Mouse (Mus musculus): Measurements from ENCODE around the gene Zfp85. TPM values are rescaled to one million over a fixed set of nuclear protein-coding genes. Genes with fewer than 3 reads are reported as not detected.
"Not testable (repeated sequence)": the region's sequence is repeated elsewhere in the genome, so short reads cannot be mapped to it uniquely, and the experiment has no call there.

Zfp85 gene
- total RNA-seq (2021) = 1 to 10 TPM; 1.4 to 1.9 TPM
- long read RNA-seq, experiment 1 = 0 reads
- long read RNA-seq, experiment 2, partial matches to known transcripts = 0 of 1 reads
- long read RNA-seq, experiment 2, other reads (novel, unspliced or antisense) = 1 of 1 reads

DNA sequence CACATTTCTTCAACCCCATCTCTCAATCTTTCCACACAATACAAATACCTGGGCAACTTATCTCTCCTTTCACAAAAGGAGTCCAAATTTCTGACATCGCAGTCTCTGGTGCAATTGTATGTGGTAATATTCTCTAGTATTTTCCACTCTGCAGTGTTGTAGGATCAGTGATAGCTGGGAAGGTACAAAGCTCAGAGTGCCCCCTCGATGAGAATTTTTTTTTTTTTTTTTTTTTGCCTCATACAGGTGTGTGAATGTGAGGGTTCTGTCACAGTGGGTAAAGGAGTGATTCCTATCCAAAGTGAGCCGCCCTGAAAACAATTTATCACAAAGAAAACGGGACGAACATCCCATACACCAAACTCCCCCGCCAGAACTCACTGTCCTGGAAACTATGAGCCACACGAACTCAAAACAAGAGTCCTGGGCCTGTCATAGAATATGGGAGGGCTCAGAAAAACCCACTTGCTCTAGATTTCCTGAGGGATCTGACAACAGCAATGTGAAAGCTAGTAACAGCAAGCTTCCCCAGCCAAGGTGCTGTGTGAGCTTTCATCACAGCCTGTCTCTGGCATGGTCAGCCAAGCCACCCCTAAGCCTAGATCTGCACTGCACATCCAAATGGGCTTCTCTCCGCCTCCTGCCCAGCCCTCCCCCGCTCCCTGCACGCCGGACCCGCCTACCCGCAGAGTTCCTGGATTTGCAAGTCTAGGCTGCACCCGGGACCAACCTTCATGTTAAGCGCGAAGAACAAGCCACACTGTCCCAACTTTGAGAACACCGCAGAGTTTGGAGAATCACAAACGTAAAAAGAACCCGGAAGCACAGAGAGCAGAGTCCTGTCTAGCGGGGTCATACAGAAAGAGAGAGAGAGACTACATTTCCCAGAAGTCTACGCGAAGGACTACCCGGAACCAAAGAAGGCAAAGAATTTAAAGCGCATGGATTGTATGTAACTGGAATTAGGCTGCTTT, at the start of gene Zfp85:
TSS of gene Zfp85 (minus strand) at position 896 of the 974 bp plus-strand sequence.
- intact Hi-C loops (cut with DNase I; ENCODE audit: low total_unique reads) = no loop called here
- DNase-seq = peak; percentile 66

GRCm38 (mm10) chr13:67799151-67799550, 44.1 kb upstream of the Zfp85 start:
- intact Hi-C loops (cut with DNase I; ENCODE audit: low total_unique reads); DNase-seq: not testable (repeated sequence)

DNA sequence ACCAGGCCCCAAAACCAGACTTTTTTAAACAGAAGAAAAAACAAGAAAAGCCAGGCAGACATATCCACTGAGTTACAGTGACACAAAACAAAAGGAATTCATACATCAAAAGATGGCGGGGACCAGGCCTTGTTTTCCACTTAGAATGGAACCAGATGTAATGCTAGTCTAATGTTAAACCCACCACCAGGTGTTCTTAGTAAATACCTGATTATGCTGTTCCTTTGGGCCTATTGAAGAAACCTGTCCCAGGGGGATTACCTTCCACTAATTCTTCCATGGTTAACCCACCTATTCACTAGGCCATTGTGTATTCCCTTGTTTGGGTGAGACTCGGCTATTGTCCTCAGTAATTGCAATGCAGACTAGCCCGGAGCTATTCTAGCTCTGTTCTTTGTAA, 43.6 kb upstream of the Zfp85 start:
- intact Hi-C loops (cut with DNase I; ENCODE audit: low total_unique reads) = no loop called here
- no peak for DNase-seq

- intact Hi-C loops (cut with DNase I; ENCODE audit: low total_unique reads) = no loop called here
- DNase-seq = no peak
These were observed 37.0 kb upstream of the Zfp85 start for GRCm38 (mm10) chr13:67791921-67792455.

GRCm38 (mm10) chr13:67779265-67780221, 24.5 kb upstream of the Zfp85 start, which contains the start of gene Zfp493:
Gene Zfp493, plus strand, starts transcription at chr13:67779693.
- DNase-seq = peak; percentile 70
- intact Hi-C loops (cut with DNase I; ENCODE audit: low total_unique reads) = no loop called here

DNA sequence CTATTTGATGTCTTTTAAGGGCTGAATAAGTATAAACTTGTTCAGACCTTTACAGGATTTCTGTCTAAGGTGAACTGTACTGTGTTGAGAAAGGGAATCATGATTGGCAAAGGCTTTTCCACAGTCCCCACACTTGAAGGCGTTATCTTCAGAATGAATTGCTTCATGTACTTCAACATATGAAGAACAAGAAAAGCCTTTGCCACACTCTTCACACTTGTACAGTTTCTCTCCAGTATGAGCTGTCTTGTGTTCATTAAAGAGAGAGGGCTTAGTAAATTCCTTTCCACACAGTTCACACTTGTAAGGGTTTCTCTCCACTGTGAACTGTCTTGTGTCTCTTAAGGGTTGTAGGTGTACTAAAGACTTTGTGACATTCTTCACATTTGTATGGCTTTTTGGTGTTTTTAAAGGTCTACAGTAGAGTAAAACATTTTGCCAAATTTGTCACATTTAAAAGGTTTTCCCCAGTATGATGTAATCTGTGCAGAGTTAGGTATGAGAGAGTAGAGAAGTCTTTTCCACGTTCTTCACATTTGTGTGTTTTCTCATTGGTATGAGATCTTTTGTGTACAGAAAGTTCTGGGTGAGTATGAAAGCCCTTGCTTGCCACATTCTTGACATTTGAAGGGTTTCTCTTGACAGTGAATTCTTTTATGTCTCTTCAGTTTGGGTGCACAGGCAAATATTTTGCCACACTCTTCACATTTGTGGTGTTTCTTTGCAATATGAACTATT, 8.2 kb upstream of the Zfp85 start:
- DNase-seq = no peak
- intact Hi-C loops (cut with DNase I; ENCODE audit: low total_unique reads) = no loop called here

DNA sequence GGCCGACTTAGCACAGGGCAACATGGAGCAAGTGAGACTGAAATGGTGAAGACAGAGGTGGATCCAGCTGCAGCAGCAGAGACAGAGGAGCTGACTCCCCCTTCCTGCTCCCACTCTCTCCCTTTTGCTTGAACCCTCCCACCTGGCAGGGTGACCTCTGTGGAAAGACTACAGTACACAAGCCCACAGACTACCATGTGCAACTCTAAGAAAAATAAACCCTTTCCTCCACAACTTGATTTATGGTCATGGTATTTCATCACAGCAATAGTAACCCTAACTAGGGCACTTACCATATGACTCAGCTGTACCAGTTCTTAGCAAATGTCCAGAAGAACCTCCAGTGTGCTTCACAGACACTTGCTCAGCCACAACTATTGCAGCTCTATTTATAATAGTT, 4.9 kb upstream of the Zfp85 start:
- DNase-seq = no peak
- intact Hi-C loops (cut with DNase I; ENCODE audit: low total_unique reads) = no loop called here

DNA sequence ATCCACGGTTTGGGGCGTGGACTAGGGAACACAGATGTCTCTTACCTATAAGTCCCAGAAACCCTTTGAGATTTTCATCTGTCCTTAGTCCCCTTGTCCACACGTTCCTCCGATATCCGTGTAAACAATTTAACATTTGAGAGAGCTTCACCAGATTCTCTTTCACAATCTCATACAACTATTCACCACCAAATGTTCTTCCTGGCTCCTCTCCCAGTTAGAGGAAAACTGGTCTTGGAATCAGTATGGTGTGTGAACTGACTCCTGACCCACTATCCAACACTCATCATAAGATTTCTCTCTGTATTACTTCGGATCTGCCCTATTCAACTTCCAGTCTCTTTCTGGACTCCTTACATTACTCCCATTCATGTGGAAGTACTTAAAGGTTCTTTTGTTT, 733 bp upstream of the Zfp85 start:
- intact Hi-C loops (cut with DNase I; ENCODE audit: low total_unique reads) = no loop called here
- no peak for DNase-seq

DNA sequence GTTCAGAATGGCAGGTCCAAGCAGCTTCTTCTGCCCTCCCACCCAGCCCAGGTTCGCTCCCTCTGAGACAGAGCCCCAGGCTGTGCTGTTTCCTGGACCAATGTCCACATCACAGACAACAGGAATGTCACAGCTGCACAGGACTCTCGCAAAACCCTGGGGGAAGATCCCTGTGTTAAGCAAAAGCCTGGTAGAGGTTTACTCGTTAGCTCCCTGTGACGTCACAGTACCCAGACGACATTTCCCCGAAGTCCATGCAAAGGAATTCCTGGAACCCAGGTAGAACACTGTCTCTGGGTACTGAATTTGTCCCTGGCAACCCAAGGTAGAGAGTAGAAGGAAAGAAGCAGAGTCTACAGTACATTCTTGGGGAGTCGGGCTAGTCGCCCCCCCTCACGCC, 11.1 kb downstream of the Zfp85 start:
- DNase-seq = no peak
- intact Hi-C loops (cut with DNase I; ENCODE audit: low total_unique reads) = no loop called here

DNA sequence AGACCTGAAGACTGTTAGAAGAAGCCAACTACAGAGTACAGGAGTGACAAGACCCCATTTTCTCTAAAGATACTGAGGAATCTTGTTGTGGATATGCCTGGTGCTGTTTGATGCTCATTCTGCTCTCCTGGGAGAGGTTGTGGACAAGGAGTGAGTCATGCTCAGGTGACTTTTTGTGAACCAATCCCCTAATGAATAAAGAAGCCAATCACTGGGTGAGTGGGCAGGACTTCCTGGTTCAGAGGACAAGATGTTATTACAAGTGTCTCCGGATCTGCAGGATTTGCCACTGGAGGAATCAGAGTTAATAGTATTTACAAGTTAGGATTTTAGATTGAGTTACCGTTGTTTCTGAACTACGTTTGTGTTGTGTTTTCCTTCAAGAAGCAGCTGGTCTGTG, 12.1 kb downstream of the Zfp85 start:
- intact Hi-C loops (cut with DNase I; ENCODE audit: low total_unique reads) = no loop called here
- no peak for DNase-seq

DNA sequence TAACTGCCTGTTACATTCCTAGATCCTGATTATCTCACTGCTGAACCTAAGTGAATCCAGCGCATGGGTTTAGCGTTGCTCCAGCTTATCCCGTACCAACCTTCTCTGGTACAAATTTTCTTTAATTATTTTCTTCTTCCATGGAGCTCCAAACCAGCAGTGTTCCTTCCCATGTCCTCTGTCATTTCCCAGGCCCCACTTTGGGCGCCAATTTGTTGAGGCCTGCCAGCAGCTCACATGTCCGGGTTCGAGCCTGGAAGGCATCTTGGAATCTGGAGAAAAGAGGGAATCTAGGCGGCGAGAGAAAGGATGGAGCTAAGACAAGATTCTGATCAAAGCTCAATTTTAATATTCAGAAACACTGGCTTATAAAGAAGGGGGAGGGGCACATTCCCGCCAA, 20.6 kb downstream of the Zfp85 start:
- DNase-seq; intact Hi-C loops (cut with DNase I; ENCODE audit: low total_unique reads): not testable (repeated sequence)

- DNase-seq; intact Hi-C loops (cut with DNase I; ENCODE audit: low total_unique reads): not testable (repeated sequence)
These were observed 25.6 kb downstream of the Zfp85 start for GRCm38 (mm10) chr13:67729441-67729840.

- peak; percentile 18 for DNase-seq
- intact Hi-C loops (cut with DNase I; ENCODE audit: low total_unique reads) = no loop called here
These were observed 26.2 kb downstream of the Zfp85 start, which contains the start of gene Zfp65 for GRCm38 (mm10) chr13:67728641-67729318. Gene Zfp65, minus strand, starts transcription at chr13:67729173.

DNA sequence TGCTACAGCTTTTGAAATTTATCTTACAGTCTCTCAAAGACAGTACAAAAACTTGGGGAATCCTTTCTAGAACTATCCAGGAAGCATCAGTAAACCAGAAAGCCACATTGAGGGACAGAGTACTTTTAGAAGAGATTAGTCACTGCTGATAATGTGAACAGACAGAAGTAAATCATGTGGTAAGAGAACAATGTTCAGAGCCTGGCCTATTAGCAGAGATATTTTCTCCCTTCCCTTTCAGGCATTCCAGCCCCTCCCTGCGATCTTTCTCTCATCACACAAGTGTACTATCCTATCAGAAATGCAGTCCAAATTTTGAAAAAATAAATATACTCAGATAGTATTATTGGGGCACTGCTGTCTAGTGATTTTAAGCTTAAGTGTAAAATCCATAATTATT, 26.9 kb downstream of the Zfp85 start:
- no peak for DNase-seq
- intact Hi-C loops (cut with DNase I; ENCODE audit: low total_unique reads) = no loop called here

DNA sequence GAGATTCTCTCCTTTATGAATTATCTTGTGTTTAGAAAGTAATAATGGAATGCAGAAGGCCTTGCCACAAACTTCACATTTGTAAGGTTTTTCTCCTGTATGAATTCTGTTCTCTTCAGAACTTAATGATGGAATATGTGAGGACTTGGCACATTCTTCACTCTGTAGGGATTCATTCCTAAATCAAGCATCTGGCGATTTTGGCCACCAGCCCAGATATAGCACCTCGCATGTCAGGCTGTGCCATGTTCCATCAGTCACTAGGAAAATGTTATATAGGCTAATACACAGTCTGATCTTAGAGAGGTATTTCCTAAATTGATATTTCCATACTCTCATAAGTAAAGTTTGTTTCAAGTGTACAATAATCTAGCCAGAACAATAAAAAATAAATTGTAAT, 29.7 kb downstream of the Zfp85 start:
- intact Hi-C loops (cut with DNase I; ENCODE audit: low total_unique reads); DNase-seq: not testable (repeated sequence)

GRCm38 (mm10) chr13:67723848-67724479, 31.1 kb downstream of the Zfp85 start:
- intact Hi-C loops (cut with DNase I; ENCODE audit: low total_unique reads) = no loop called here
- peak; percentile 88 for DNase-seq

Measured in gastrocnemius, postnatal 14 days (tissue).